Mouse (Mus musculus): ENCODE data around the gene Icam4. TPM values are rescaled to one million over a fixed set of nuclear protein-coding genes. Genes with fewer than 3 reads are reported as not detected.
"Not testable (repeated sequence)": the region's sequence is repeated elsewhere in the genome, so short reads cannot be mapped to it uniquely, and the experiment has no call there.

The Icam4 gene
- polyA plus RNA-seq (2016; fragmentation: Nextera tagmentation; extraction: Ambion mirVana), result 1.7 and 2.1 TPM in 2 replicates

- 4% methylated on average over 37 of the region's 37 CpGs for WGBS
- no peaks in the 10 kb centered on the region for H3K36me3 ChIP-seq
- 0 out of 2 replicates have a peak within 1 kb of the TSS, but pooled peaks have one; percentile 42 for H3K9ac ChIP-seq
- peak within 1 kb of the TSS; percentile 25 for H3K4me3 ChIP-seq
- ATAC-seq (ENCODE audit: low FRiP score), result peak; percentile 21; the same call in 1 of the 2 replicates
- H3K27me3 ChIP-seq, result peaks cover 89% of the 10 kb centered on the region
- H3K9me3 ChIP-seq (replicated peaks), result no peaks in the 10 kb centered on the region
- H3K4me2 ChIP-seq (replicated peaks), result peak within 1 kb of the TSS; percentile 51
- H3K27ac ChIP-seq, result no peak within 1 kb of the TSS
- peaks cover 37% of the 10 kb centered on the region for H3K4me1 ChIP-seq
Observed at GRCm38 (mm10) chr9:21029291-21030054, at the start of gene Icam4. Gene Icam4 (plus strand): TSS chr9:21029373.

GRCm38 (mm10) chr9:20979769-20980168 lies 49.4 kb upstream of the Icam4 start:
- Histone ChIP-seq H3K36me3 (no peaks in the 10 kb centered on the region), H3K27me3 (peaks cover 1% of the 10 kb centered on the region; the same call in 1 of the 2 replicates), H3K4me1 (peaks cover 14% of the 10 kb centered on the region), H3K4me3 (no peak overlapping the region), H3K4me2 (replicated peaks) (no peak overlapping the region), H3K9me3 (replicated peaks) (no peaks in the 10 kb centered on the region), H3K9ac (no peak overlapping the region), H3K27ac (no peak overlapping the region)
- 86% methylated on average over 7 of the region's 7 CpGs for WGBS
- no peak for ATAC-seq (ENCODE audit: low FRiP score)

DNA sequence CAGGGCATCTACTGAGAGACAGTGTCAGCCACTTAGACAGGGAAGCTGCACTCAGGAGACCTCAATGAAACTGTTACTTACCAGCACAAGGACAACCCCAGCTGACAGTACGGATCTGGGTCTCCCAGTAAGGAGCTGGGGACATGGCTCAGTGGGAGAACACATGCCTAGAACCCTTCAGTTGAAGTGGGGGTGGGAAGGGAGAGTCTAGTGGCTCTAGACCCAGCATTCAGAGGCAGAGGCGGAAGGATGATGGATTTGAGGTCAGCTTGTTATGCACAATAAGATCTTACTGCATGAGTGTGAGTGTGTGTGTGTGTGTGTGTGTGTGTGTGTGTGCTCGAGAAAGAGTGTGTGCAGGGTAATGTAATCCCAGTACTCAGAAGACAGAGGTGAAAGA lies 47.0 kb upstream of the Icam4 start:
- H3K27me3 ChIP-seq, result no peaks in the 10 kb centered on the region
- no peak overlapping the region for H3K4me2 ChIP-seq (replicated peaks)
- H3K4me1 ChIP-seq, result 0 out of 2 replicates have a peak, but pooled peaks cover 3% of the 10 kb centered on the region
- H3K27ac ChIP-seq, result no peak overlapping the region
- no peak overlapping the region for H3K9ac ChIP-seq
- H3K9me3 ChIP-seq (replicated peaks), result no peaks in the 10 kb centered on the region
- H3K36me3 ChIP-seq, result no peaks in the 10 kb centered on the region
- WGBS, result 71% methylated on average over 3 of the region's 3 CpGs
- ATAC-seq (ENCODE audit: low FRiP score), result no peak
- no peak overlapping the region for H3K4me3 ChIP-seq

DNA sequence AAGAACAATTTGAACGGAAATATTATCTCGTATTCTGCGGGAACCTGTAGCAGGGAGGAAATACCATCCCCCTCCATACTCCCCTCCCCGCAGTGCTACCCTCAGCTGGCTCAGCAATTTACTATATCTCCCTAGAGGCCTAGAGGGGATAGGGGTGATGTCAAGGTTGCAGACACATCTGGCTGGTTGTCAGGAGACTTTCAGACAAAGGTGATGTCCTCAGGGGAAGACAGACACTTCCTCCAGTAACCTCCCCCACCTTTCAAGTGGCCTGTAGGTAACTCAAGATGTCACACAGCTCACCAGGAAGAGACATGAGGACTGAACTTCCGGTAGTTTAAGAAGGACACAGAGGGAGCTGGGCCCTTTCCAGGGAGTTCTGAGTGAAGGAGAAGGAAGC lies 46.0 kb upstream of the Icam4 start:
- WGBS, result 59% methylated on average over 5 of the region's 5 CpGs
- Histone ChIP-seq H3K27me3 (no peaks in the 10 kb centered on the region), H3K27ac (no peak overlapping the region), H3K9ac (no peak overlapping the region), H3K4me3 (no peak overlapping the region), H3K4me2 (replicated peaks) (no peak overlapping the region), H3K9me3 (replicated peaks) (no peaks in the 10 kb centered on the region), H3K4me1 (0 out of 2 replicates have a peak, but pooled peaks cover 3% of the 10 kb centered on the region), H3K36me3 (no peaks in the 10 kb centered on the region)
- no peak for ATAC-seq (ENCODE audit: low FRiP score)

GRCm38 (mm10) chr9:20986952-20987686 lies 42.1 kb upstream of the Icam4 start:
- Histone ChIP-seq H3K9ac (no peak overlapping the region), H3K4me1 (peaks cover 8% of the 10 kb centered on the region), H3K27me3 (no peaks in the 10 kb centered on the region), H3K4me2 (replicated peaks) (no peak overlapping the region), H3K27ac (no peak overlapping the region), H3K9me3 (replicated peaks) (no peaks in the 10 kb centered on the region), H3K36me3 (no peaks in the 10 kb centered on the region), H3K4me3 (no peak overlapping the region)
- ATAC-seq (ENCODE audit: low FRiP score), result no peak
- WGBS, result 60% methylated on average over 15 of the region's 15 CpGs

DNA sequence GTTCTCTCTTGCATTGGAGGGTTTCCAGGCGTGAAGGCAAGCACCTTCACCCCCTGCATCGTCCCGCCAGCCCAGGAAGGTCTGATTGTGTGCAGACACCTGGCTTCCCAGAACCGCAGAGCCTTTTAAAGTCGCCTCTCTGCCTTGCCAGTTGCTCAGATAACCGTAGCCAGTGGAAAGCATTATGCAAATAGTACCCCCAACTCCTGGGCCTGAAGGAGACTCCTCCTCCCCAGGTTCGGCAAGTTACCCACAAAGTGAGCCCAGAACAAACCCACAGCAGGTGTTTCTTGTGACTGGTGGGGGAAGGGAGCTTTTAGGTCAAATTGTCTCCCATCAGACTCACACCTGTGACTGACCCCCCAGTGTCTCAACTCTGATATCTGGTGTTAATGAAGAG lies 41.2 kb upstream of the Icam4 start:
- no peak overlapping the region for H3K27ac ChIP-seq
- WGBS, result 35% methylated on average over 7 of the region's 7 CpGs
- no peaks in the 10 kb centered on the region for H3K36me3 ChIP-seq
- ATAC-seq (ENCODE audit: low FRiP score), result no peak
- H3K4me3 ChIP-seq, result no peak overlapping the region
- no peak overlapping the region for H3K4me2 ChIP-seq (replicated peaks)
- H3K4me1 ChIP-seq, result peaks cover 8% of the 10 kb centered on the region
- no peaks in the 10 kb centered on the region for H3K9me3 ChIP-seq (replicated peaks)
- H3K9ac ChIP-seq, result no peak overlapping the region
- H3K27me3 ChIP-seq, result no peaks in the 10 kb centered on the region

GRCm38 (mm10) chr9:20990861-20991260 lies 38.3 kb upstream of the Icam4 start:
- Histone ChIP-seq H3K9me3 (replicated peaks) (no peaks in the 10 kb centered on the region), H3K36me3 (no peaks in the 10 kb centered on the region), H3K4me1 (peaks cover 5% of the 10 kb centered on the region), H3K9ac (no peak overlapping the region), H3K27ac (no peak overlapping the region), H3K27me3 (no peaks in the 10 kb centered on the region), H3K4me2 (replicated peaks) (peak overlapping the region; percentile 19; the same call in 1 of the 2 replicates), H3K4me3 (no peak overlapping the region)
- WGBS, result 4% methylated on average over 10 of the region's 10 CpGs
- no peak for ATAC-seq (ENCODE audit: low FRiP score)

DNA sequence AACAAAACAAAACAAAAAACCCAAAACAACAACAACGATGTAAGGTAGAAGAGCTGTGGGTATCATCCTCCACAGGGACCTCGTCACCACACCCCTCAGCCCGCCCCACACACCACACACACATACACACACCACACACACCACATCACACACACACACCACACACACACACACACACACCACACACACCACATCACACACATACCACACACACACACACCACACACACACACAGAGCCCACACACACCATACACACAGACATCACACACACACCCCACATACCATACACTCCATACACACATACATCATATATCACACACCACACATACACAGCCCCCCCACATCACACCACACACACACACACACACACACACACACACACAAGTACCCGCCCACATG lies 37.6 kb upstream of the Icam4 start:
- Histone ChIP-seq H3K27me3 (no peaks in the 10 kb centered on the region), H3K9ac (no peak overlapping the region), H3K4me1 (peaks cover 5% of the 10 kb centered on the region), H3K9me3 (replicated peaks) (no peaks in the 10 kb centered on the region), H3K27ac (no peak overlapping the region), H3K4me2 (replicated peaks) (no peak overlapping the region), H3K36me3 (no peaks in the 10 kb centered on the region), H3K4me3 (no peak overlapping the region)
- ATAC-seq (ENCODE audit: low FRiP score), result no peak
- 90% methylated on average over 4 of the region's 4 CpGs for WGBS

GRCm38 (mm10) chr9:20993165-20993898 lies 35.8 kb upstream of the Icam4 start:
- H3K9me3 ChIP-seq (replicated peaks), result no peaks in the 10 kb centered on the region
- H3K27ac ChIP-seq, result no peak overlapping the region
- no peak overlapping the region for H3K9ac ChIP-seq
- H3K36me3 ChIP-seq, result no peaks in the 10 kb centered on the region
- ATAC-seq (ENCODE audit: low FRiP score), result no peak
- peaks cover 5% of the 10 kb centered on the region for H3K4me1 ChIP-seq
- H3K27me3 ChIP-seq, result no peaks in the 10 kb centered on the region
- WGBS, result 53% methylated on average over 5 of the region's 5 CpGs
- no peak overlapping the region for H3K4me2 ChIP-seq (replicated peaks)
- no peak overlapping the region for H3K4me3 ChIP-seq

GRCm38 (mm10) chr9:20995069-20995468 lies 34.1 kb upstream of the Icam4 start:
- WGBS, result 74% methylated on average over 3 of the region's 3 CpGs
- Histone ChIP-seq H3K36me3 (no peaks in the 10 kb centered on the region), H3K27me3 (no peaks in the 10 kb centered on the region), H3K27ac (no peak overlapping the region), H3K4me3 (no peak overlapping the region), H3K4me2 (replicated peaks) (no peak overlapping the region), H3K9ac (no peak overlapping the region), H3K9me3 (replicated peaks) (no peaks in the 10 kb centered on the region), H3K4me1 (peaks cover 5% of the 10 kb centered on the region)
- ATAC-seq (ENCODE audit: low FRiP score), result no peak

- no peak overlapping the region for H3K9ac ChIP-seq
- H3K4me3 ChIP-seq, result no peak overlapping the region
- H3K4me1 ChIP-seq, result no peaks in the 10 kb centered on the region
- no peaks in the 10 kb centered on the region for H3K27me3 ChIP-seq
- H3K4me2 ChIP-seq (replicated peaks), result no peak overlapping the region
- no peak for ATAC-seq (ENCODE audit: low FRiP score)
- H3K9me3 ChIP-seq (replicated peaks), result no peaks in the 10 kb centered on the region
- H3K27ac ChIP-seq, result no peak overlapping the region
- 89% methylated on average over 8 of the region's 8 CpGs for WGBS
- no peaks in the 10 kb centered on the region for H3K36me3 ChIP-seq
Observed at GRCm38 (mm10) chr9:20997065-20997464, 32.1 kb upstream of the Icam4 start.

DNA sequence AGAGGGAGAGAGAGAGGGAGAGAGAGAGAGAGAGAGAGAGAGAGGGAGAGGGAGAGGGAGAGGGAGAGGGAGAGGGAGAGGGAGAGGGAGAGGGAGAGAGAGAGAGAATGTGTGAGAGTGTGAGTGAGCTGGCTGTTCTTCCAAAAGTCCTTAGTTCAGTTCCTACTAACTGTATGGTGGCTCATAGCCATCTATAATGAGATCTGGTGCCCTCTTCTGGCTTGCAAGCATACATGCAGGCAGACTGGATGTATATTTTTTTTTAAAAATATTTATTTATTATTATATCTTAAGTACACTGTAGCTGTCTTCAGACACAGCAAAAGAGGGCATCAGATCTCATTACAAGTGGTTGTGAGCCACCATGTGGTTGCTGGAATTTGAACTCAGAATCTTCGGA lies 30.8 kb upstream of the Icam4 start:
- H3K27ac ChIP-seq; H3K4me1 ChIP-seq; H3K4me2 ChIP-seq (replicated peaks); H3K27me3 ChIP-seq; H3K9me3 ChIP-seq (replicated peaks); H3K4me3 ChIP-seq; H3K36me3 ChIP-seq; H3K9ac ChIP-seq; ATAC-seq (ENCODE audit: low FRiP score): not testable (repeated sequence)
- WGBS, result 89% methylated on average over 1 of the region's 1 CpGs
